Mouse (Mus musculus): ENCODE data around the gene Adamts14. TPM values are rescaled to one million over a fixed set of nuclear protein-coding genes. Genes with fewer than 3 reads are reported as not detected.

Gene Adamts14
- total RNA-seq, 2 experiments from 2014 or later = 0.92 to 1.5 TPM

DNA sequence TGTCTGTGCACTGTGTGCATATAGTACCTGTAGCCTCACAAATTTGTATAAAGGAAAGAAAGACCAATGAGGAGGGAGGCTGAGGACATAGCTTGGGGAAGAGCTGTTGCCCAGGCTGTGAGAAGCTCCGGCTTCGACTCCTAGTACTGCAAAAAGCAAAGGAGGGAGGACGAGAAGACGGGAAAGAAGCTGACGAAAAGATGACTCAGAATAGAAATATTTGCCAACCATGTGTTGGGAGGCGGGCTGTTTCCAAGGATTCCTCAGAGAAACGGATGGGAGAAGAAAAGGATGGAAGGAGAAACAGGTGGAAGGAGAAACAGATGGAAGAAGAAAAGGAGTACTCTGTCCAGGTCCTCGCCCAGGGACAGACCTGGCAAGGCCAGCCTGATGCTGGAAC lies 21.0 kb upstream of the Adamts14 start:
- peak in 1 of 2 experiments; percentile 52 for DNase-seq (ENCODE audit: low spot score in 2 of 2)
- H3K27ac ChIP-seq = no peak overlapping the region

DNA sequence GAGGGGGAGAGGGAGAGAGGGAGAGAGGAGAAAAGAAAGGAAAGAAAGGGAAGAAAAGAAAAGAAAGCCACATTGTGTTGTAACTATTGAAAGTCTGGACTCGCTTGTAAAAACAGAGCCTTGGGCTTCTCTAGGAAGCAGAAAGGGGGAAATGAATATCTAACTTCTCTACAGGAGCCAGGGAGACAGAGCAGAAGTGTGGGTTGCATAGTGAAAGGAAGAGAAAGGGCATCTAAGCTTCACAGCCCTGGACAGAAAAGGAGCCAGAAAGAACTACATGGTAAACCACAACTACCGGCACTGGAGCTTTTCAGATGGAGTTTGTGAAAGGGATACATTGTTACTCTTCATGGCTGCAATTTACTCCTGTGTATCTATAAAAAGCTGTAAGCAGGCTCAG lies 17.2 kb upstream of the Adamts14 start:
- no peak for DNase-seq (ENCODE audit: low spot score in 2 of 2)
- TF ChIP-seq CTCF (conservative IDR thresholded peaks at IDR 0.05) = no peak
- Histone ChIP-seq H3K27ac (no peak overlapping the region), H3K4me3 (no peak overlapping the region)

More for the DNA sequence above, 21.0 kb upstream of the Adamts14 start:
- no peak for TF ChIP-seq CTCF (conservative IDR thresholded peaks at IDR 0.05)
- no peak overlapping the region for H3K4me3 ChIP-seq

DNA sequence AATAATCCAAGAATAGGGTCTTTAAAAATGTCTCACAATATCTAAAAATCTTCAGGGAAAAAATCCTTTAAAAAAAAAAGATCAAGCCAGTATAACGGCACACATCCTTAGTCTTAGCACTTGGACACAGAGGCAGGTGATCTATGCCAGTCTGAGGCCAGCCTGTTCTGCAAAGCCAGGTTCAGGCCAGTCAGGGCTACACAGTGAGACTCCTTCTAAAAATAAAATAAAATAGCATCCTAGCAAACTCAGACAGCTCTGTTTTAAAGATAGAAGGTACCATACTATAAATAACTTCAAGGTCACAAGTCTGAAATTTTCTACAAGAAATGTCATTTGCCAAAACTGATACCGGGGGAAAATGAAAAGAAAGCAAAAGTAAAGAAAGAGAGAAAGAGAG lies 16.8 kb upstream of the Adamts14 start:
- no peak for DNase-seq (ENCODE audit: low spot score in 2 of 2)
- Histone ChIP-seq H3K27ac (no peak overlapping the region), H3K4me3 (no peak overlapping the region)
- no peak for TF ChIP-seq CTCF (conservative IDR thresholded peaks at IDR 0.05)

DNA sequence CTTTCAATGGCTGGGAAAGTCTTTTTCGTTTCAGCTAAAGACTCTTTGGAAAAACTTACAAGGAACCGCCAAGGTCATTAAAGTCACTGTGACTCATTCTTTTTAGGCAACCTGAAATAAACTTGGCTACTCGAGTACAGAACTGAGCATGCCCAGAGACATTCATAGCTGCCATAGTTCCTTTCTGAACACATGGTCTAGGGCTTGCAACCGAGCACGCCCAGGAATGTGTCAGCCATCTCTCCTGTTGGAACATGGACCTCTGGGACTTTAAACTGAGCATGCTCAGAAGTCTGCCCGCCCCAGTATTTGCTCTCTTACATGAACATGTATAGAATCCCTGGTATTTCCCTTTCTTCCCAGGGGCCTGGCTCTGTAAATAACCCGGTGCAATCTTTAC lies 13.0 kb upstream of the Adamts14 start:
- no peak for DNase-seq (ENCODE audit: low spot score in 2 of 2)
- TF ChIP-seq CTCF (conservative IDR thresholded peaks at IDR 0.05) = no peak
- Histone ChIP-seq H3K4me3 (no peak overlapping the region), H3K27ac (no peak overlapping the region)

DNA sequence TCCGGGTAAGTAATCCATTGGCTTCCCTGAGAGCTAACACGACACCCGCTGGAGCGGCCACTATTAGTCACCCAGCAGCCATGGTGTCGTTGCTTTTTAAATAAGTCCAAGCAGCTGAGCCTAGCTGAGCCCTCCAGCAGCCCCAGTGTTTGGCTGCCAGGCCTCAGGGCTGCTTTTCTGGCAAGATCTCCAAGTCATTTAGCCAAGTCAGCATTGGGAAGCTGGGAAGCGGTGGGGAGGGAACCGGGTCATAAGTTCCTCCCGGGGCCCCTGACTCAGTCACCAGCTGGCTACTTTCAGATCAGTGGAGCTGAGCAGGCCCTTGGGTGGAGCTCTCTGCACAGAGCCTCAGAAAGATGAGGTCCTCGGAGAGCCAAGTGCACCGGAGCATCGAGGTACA lies 12.0 kb upstream of the Adamts14 start:
- no peak overlapping the region for H3K27ac ChIP-seq
- no peak for DNase-seq (ENCODE audit: low spot score in 2 of 2)
- no peak overlapping the region for H3K4me3 ChIP-seq
- no peak for TF ChIP-seq CTCF (conservative IDR thresholded peaks at IDR 0.05)

DNA sequence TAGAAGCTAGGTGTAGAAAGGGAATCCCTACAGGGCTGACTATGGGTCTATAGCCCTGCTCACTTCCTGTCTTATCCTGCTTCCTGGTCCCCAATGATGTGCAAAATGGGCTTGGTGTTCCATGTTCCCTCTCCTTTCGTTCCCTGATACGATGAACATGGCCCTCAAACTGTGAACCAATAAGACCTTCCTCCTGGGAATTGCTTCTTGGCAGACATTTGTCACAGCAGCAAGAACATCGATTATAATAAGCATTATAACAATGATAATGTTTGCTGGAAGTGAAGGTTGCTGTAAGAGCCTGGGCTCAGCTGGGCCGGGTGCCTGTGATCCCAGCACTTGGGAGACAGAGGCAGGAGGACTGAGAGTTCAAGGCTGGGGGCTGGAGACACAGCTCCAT lies 11.1 kb upstream of the Adamts14 start:
- no peak for TF ChIP-seq CTCF (conservative IDR thresholded peaks at IDR 0.05)
- DNase-seq (ENCODE audit: low spot score in 2 of 2) = no peak
- no peak overlapping the region for H3K4me3 ChIP-seq

DNA sequence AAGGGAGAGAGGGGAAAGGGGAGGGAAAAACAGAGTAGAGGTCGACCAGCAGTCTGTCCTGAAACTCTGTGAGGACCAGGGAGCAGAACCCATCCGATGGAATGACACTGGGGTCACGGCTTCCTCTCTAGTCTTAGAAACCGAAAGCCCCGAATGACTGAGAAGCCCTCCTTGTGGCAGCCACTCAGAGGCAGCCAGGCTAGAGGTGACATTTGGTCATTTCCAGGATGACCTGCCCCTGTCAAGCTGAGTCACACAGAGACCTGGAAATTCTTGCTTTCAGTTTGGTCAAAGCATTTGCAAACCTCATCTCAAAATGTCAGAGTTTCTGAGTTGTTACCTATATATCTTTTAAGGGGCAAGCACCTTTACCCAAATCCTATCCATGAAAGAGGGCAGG lies 7.9 kb upstream of the Adamts14 start:
- no peak for DNase-seq (ENCODE audit: low spot score in 2 of 2)
- Histone ChIP-seq H3K4me3 (no peak overlapping the region), H3K27ac (no peak overlapping the region)
- no peak for TF ChIP-seq CTCF (conservative IDR thresholded peaks at IDR 0.05)

More for the DNA sequence above, 11.1 kb upstream of the Adamts14 start:
- no peak overlapping the region for H3K27ac ChIP-seq

DNA sequence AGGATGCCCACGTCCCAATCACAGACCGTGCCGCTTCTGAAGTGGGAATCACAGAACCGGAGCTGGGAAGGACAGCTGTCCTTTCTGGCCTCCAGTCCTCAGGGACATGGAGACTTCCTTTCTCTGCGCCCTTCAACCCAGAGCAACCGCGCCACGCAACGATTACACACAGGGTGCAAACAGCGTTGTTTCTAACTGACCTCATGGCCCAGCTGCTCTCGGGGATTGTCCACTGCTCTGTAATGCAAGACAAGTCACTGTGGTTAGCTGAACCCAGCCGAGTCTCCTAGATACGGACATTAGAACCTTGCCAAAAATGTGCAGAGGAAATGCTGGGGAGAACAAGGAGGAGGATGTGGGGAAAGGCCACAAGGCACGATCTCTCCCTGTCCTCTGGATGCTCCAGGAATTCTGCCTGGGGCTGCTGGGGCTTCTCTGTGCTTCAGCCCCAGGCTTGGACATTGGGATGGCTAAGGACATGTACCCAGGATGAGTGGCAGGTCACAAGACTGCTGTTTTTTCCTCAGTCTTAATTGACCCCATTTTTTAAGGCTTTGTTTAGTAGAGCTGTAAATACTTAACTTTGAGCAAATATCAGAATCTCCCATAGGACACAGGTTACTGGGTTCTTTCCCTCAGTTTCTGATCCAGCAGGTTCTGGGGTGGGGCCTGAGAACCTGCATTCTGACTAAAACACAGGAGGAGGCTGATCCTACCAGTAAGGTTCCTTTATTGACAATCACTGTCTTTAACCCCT lies 4.9 kb upstream of the Adamts14 start:
- no peak overlapping the region for H3K27ac ChIP-seq
- TF ChIP-seq CTCF (conservative IDR thresholded peaks at IDR 0.05) = no peak
- H3K4me3 ChIP-seq = no peak overlapping the region
- DNase-seq (ENCODE audit: low spot score in 2 of 2) = no peak

DNA sequence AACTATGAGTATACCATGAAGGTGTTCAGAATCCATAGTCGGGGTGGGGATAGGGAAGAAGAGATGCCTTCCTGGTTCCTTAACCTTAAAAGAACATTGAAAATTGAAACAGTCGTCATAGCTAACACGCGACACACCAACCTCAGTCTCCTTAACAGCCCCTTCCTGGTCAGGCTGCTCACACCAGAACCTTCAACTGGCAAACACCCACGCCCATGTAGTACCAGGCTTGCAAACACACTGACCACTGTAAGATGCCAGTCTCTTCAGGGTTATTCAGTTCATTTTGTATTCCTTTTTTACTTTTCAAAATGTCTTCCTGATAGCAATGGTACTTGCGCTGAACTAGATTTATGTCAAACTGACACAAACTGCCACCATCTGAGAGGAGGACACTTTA lies 3.8 kb upstream of the Adamts14 start:
- TF ChIP-seq CTCF (conservative IDR thresholded peaks at IDR 0.05) = no peak
- DNase-seq (ENCODE audit: low spot score in 2 of 2) = no peak
- H3K27ac ChIP-seq = no peak overlapping the region
- no peak overlapping the region for H3K4me3 ChIP-seq

DNA sequence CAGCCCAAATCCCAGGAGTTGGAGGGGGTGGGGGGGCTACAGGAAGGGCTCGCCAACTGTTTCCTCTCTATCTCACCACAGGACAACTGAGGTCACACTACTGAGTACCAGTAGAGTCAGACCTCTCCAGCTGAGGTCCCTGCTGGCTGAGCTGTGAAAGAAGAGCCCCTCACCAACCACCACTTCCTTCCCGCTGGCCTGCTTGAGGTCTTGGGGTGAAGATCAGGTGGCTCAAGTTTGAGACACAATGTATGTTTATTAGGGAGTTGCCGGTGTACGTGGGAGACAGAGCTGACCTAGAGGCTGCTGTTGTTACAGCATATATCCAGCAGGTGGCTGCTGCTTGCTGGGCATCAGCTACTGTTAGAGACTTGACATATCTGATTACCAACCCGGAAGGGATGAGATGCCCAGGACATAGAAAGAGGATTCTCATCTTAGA lies 2.5 kb upstream of the Adamts14 start:
- Histone ChIP-seq H3K27ac (no peak overlapping the region), H3K4me3 (no peak overlapping the region)
- no peak for DNase-seq (ENCODE audit: low spot score in 2 of 2)
- peak; percentile 86 for TF ChIP-seq CTCF (conservative IDR thresholded peaks at IDR 0.05)

DNA sequence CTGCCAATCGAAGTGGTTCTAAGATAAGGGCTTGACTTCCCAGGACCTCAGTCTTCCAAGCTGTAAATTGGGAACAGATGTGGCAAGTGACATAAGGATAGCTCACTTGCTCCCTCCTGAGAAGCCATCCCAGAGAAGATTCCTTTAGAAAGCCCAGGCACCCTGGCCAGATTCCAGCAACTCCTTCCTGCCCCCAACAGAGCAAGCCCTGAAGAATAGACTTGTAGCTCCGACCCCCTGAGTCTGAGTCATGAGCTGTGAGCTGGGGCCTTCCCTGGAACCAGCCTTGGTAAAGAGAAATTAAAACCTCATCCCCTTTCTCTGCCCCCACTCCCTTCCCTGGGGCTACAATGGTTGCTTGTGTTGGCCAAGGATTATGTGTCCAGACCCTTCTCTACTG lies 1.3 kb upstream of the Adamts14 start:
- Histone ChIP-seq H3K27ac (no peak overlapping the region), H3K4me3 (no peak overlapping the region)
- TF ChIP-seq CTCF (conservative IDR thresholded peaks at IDR 0.05) = no peak
- DNase-seq (ENCODE audit: low spot score in 2 of 2) = no peak

DNA sequence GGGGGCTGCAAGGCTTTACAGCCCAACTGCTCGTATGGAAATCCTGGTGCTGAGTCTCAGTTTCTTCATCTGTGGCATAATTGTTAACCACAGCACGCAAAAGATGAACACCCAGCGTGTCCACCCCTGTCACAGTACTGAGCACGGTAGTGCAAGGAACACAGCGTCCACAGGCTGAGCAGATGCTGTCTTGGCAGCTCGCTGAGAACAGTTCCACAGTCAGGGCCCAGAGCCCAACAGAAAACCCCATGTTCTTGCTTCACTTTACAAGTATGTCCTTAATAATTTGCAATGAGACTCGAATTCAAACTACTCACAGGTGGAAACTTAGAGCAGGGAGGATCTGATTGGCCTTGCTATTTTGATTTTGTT lies 592 bp upstream of the Adamts14 start:
- H3K4me3 ChIP-seq = peak overlapping the region; percentile 55; the same call in 1 of the 2 replicates
- DNase-seq (ENCODE audit: low spot score in 2 of 2) = peak in 1 of 2 experiments; percentile 29
- H3K27ac ChIP-seq = peak overlapping the region; percentile 72; the same call in 1 of the 2 replicates
- no peak for TF ChIP-seq CTCF (conservative IDR thresholded peaks at IDR 0.05)

DNA sequence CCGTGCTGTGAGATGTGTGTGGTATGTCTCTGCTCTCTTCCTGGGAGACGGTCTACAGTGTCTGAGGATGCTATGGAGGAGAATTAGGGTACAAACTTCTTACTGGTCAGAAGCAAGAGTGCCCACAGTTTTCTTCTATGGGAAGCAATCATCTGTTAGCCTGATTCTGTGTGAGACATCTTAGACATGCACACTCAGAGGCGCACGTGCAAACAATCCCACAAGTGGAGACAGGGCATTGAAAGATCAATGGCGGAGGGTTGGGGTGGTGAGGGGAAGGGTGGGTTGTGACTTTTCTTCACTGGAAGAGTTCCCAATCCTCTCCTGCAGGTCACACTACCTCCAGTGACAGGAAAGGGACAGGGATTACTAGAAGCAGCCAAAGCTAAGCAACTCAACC lies 607 bp downstream of the Adamts14 start:
- no peak for TF ChIP-seq CTCF (conservative IDR thresholded peaks at IDR 0.05)
- peak overlapping the region; percentile 55; the same call in 1 of the 2 replicates for H3K27ac ChIP-seq
- DNase-seq (ENCODE audit: low spot score in 2 of 2) = no peak
- peak overlapping the region; percentile 55 for H3K4me3 ChIP-seq

DNA sequence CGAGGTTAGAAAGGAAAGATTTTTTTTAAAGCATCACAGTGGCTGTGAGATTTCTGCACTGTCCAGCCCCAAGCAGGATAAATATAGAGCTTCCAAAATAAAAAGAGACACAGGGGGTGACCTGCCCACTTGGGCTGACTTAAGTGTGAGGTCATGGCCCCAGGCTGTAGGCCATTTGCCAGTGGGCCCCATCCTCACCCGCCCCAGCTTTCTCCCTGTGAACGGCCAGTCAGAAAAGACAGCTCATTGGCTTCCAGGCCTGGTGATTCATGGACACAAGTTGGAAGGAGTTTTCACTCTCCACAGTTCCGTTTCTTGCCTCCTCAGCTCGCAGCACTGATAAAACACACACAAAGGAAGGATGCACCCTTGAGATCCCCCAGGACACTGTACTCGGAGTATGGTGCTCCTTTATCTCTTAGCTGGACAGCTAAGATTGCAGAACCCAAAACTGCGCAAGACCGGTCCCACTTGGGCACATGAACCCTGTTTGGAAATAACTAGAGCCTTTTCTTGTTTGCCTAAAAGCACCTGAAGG lies 1.1 kb downstream of the Adamts14 start:
- DNase-seq (ENCODE audit: low spot score in 2 of 2) = no peak
- no peak for TF ChIP-seq CTCF (conservative IDR thresholded peaks at IDR 0.05)
- no peak overlapping the region for H3K4me3 ChIP-seq
- no peak overlapping the region for H3K27ac ChIP-seq
